Mouse (Mus musculus) midbrain, embryonic 15.5 days (tissue): ENCODE measurements around the gene Olfr1221. TPM values are rescaled to one million over a fixed set of nuclear protein-coding genes. Genes with fewer than 3 reads are reported as not detected.

Experiments used
- polyA plus RNA-seq: library from polyadenylated mRNA; unstranded; fragments of >200 nt; fragmentation: Nextera tagmentation; extraction: Ambion mirVana; gene quantifications from 2 replicates; pipeline ENCODE4 v1.2.1, GENCODE M21; 2015

The Olfr1221 gene
- polyA plus RNA-seq, 1 experiment from 2014 or later = not detected

Other genes starting within 250 kb of the Olfr1221 start
- not detected in 2 replicates for gene Olfr1208, start 215.0 kb downstream of the Olfr1221 start, polyA plus RNA-seq
- gene Olfr1209, start 202.1 kb downstream of the Olfr1221 start, polyA plus RNA-seq = not detected in 2 replicates
- not detected in 2 replicates for gene Olfr1211, start 179.2 kb downstream of the Olfr1221 start, polyA plus RNA-seq
- gene Olfr1212, start 163.3 kb downstream of the Olfr1221 start, polyA plus RNA-seq = not detected in 2 replicates
- gene Gm13762, start 137.0 kb downstream of the Olfr1221 start, polyA plus RNA-seq = not detected in 2 replicates
- not detected in 2 replicates for gene Olfr1214, start 124.6 kb downstream of the Olfr1221 start, polyA plus RNA-seq
- not detected in 2 replicates for gene Olfr1215, start 110.3 kb downstream of the Olfr1221 start, polyA plus RNA-seq
- not detected in 2 replicates for gene Olfr1216, start 98.9 kb downstream of the Olfr1221 start, polyA plus RNA-seq
- not detected in 2 replicates for gene Olfr1217, start 85.2 kb downstream of the Olfr1221 start, polyA plus RNA-seq
- gene Olfr1218, start 56.1 kb downstream of the Olfr1221 start, polyA plus RNA-seq = not detected in 2 replicates
- not detected in 2 replicates for gene Olfr1219, start 33.8 kb downstream of the Olfr1221 start, polyA plus RNA-seq
- gene Olfr1220, start 10.4 kb downstream of the Olfr1221 start, polyA plus RNA-seq = not detected in 2 replicates
- gene Olfr1222, start 15.8 kb upstream of the Olfr1221 start, polyA plus RNA-seq = not detected in 2 replicates
- gene Olfr1223, start 34.3 kb upstream of the Olfr1221 start, polyA plus RNA-seq = not detected in 2 replicates
- not detected in 2 replicates for gene Olfr1224-ps1, start 46.8 kb upstream of the Olfr1221 start, polyA plus RNA-seq
- gene Olfr1225, start 57.4 kb upstream of the Olfr1221 start, polyA plus RNA-seq = not detected in 2 replicates
- gene Olfr1226, start 82.8 kb upstream of the Olfr1221 start, polyA plus RNA-seq = not detected in 2 replicates
- not detected in 2 replicates for gene Olfr1228, start 136.8 kb upstream of the Olfr1221 start, polyA plus RNA-seq
- gene Olfr1229, start 170.7 kb upstream of the Olfr1221 start, polyA plus RNA-seq = not detected in 2 replicates
- gene Olfr1230, start 180.0 kb upstream of the Olfr1221 start, polyA plus RNA-seq = not detected in 2 replicates
- gene Olfr1231, start 189.8 kb upstream of the Olfr1221 start, polyA plus RNA-seq = not detected in 2 replicates
- gene Olfr1232, start 212.4 kb upstream of the Olfr1221 start, polyA plus RNA-seq = not detected in 2 replicates
- not detected in 2 replicates for gene Olfr1233, start 225.1 kb upstream of the Olfr1221 start, polyA plus RNA-seq
- not detected in 2 replicates for gene Olfr1234, start 247.6 kb upstream of the Olfr1221 start, polyA plus RNA-seq